Mouse (Mus musculus): Measurements from ENCODE around the gene Manbal.

Manbal gene

DNA sequence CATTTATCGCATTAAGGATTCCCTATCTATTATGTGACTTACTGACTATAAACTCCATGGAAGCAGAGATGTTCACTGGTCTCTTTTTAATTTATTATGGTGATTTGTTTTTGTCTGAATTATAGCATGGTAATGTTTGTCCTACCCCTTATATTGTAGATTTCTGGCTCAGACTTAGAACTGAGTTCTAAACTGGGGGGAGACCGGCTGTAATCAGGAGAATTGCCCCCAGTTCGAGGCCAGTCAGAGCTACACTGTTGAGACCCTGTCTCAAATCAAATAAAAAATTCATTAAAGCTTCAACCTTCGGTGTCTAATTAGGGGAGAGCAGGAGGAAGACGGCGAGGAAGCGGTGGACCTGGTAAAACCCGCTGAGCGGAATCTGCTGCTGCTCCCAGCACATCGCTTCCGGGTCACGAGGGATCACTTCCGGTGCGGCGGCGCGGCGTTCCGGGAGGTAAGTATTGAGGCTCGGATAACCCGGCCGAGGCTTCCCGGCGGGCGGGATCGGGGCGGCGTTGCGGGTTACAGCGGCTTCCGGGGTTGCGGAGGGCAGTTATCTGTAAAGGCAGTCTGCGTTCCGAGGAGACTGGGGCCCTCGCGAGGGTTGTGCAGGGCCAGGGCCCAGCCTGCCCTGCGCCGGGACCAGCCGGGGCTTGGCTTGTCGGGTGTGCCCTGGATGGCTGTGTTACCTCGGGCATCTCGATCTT is at the start of gene Manbal:
TSS of gene Manbal (plus strand) at position 411 of the 710 bp plus-strand sequence.
- peak; percentile 94 for DNase-seq (ENCODE audit: low spot score)

DNA sequence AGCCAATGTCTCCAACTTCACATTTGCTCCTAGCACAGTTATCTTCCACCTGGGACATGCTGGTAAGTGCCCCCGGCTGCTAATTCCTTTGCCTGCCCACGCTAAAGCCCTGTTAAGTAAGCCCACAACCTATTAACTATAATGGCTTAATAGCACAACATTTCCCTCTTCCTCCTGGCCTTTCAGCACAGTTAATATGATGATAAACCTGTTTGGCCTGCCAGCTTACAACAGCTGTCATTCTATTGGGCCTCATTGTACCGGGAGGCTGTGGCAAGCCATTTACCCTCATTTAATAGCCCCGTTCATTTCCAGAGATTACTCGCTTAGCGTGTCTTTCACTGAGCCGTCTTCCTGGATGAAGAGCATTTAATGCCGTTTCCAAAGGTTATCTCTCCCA is 47.3 kb upstream of the Manbal start:
- no peak for DNase-seq (ENCODE audit: low spot score)

DNA sequence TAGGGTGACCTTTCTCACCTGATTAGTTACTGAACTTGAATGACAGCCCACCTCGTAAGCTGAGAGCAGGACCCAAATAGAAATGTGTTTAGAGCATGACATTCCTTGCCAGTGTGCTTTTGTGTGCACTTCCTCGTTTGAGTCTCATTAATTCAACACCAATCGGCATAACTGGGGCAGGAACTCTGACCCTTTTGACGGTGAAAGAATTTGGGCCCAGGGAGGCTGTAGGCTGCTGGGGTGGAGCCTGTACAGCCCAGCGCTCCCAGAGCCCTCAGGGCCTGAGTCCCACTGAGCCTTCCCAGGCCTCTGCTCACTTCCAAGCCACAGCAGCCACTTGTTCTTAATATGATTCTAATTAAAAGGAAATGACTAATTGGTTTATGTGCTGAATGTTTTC is 46.5 kb upstream of the Manbal start:
- no peak for DNase-seq (ENCODE audit: low spot score)

DNA sequence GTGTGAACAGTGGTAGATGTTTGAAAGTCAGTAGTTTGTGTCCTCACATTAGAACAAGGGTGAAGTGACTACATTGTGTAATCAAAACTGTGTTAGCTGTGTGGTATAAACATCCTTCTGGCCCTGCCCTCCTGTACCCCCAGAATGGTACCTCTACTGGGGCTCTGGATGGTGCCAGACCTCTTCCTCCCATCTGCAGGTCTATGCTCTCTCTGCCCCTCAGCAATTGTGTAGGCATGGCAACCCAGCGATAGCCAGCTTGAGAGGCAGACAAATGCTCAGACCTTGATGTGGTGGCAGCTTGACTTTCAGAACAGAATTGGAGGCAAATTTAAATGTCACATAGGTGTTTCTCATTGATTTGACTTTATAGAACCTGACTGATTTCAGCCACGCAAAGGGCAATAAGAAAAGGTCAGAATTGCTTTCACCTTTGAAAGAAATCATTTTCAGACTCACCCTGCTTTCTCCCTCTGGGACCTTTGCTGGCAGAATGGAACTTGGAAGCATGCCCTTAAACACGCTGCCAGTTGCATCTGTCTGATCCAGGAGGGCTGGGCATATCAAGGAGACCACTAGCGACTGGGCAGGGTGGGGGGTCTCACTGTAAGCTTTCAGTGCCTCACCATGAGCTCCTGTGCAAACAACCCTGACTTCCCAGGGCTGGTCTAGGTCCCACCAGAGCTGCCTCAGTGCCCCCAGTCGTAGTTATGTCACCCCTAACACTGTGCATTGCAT is 45.2 kb upstream of the Manbal start:
- no peak for DNase-seq (ENCODE audit: low spot score)

DNA sequence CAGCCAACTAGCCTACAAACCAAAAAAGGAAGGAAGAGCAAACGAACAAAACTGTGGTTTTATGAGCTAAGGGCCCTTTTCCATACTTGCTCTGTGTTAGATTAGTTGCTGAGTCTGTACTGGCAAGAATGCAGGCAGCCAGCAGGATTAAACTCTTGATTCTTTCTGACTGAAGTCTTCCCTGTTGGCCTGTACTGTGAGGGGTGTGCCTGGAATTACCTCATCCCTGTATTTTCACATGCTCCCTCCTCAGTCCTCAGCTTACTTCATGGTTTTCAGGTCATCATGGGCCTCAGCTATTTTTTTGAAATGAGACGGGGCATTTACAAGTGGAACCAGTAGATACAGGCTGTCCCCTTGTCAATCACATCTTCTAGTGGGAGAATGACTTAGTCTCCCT is 42.2 kb upstream of the Manbal start:
- DNase-seq (ENCODE audit: low spot score): no peak

DNA sequence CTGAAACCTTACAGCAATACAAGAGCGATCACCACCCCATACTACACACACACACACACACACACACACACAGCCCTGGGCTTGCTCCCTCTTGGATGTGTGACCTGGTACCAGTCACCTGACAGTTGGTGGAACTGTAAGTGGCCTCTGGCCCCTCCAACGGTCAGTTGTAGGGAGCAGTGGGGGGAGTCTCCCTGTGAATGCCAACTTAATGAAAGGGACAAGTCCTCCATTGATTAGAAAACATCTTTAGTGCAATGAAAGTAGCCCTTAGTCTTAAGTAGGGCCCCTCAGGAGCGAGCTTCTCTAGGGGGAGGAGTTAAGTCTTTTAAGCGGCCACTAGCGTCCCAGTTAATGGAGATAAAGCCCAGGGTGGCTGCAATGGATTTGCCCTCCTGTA is 39.3 kb upstream of the Manbal start:
- no peak for DNase-seq (ENCODE audit: low spot score)

DNA sequence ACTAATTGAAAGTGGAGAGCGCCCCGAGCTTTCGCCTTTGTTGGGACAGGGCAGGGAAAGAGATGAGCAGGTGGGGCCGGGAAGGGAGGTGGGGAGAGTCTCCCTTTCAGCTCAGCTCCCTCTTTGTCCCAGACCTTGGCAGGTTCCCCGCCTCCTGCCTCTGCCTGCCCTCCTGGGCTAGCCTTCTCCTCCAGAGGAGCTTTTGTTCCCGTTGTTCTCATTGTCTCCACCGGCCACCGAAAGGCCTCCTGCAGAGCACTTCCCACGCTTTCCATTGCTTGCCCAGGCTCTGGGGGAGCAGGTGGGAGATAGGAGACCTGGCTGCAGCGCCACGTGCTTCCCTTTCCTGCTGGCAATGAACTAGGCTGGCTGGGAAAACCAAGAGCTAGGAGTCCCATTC is 38.8 kb upstream of the Manbal start:
- no peak for DNase-seq (ENCODE audit: low spot score)

DNA sequence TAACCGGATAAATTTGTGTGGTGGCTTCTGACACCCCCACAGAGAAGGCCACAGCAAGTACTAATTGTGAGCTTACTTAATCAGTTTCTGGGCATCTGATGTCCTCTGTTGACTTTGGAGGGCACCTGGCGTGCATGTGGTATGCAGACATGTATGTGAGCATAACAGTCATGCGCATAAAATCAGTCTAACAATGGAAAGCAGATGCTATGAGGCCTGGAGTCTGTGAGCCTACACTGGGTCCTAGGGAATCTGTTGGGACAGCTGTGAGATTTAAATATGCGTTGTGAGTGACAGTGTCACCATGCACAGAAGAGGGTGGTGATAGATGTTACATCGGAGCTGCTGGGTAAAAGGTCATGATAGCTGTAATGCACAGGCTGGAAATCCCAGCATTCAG is 35.3 kb upstream of the Manbal start:
- no peak for DNase-seq (ENCODE audit: low spot score)

DNA sequence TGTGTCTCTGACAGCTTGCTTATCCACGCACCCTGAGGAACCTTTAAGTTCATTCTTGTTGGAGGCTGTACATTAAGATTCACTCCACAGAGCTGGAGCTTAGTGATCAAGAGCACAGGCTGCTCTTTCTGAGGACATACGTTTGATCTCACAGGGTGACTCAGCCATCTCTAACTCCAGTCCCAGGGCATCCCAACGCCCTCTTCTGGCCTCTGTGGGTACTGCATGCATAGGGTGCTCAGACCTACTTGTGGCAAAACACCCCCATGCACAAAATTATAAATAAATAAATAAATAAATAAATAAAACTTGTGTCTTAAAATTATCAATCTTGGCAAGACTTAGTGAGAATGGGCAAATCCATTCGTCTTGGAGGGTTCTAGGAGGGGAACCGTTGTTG is 28.7 kb upstream of the Manbal start:
- DNase-seq (ENCODE audit: low spot score): peak; percentile 81

DNA sequence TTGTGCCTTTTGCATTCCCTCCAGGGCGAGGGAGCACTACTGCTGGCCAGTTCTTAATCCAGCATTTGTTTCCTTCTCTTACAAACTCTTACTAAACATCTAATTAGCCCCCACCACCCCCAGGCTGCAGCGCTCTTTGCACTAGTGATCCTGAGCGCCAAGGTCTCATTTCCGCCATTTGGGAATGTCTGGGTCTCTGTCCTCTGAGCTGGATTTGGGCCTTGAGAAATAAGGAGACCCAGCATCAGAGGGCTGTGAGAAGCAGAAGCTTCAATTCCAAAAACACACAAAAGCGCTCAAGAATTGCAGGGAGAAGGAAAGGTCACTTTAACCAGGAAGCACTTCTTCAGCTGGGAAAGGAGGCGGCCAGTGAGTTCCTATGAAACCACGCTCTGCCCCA is 27.9 kb upstream of the Manbal start:
- DNase-seq (ENCODE audit: low spot score): no peak

DNA sequence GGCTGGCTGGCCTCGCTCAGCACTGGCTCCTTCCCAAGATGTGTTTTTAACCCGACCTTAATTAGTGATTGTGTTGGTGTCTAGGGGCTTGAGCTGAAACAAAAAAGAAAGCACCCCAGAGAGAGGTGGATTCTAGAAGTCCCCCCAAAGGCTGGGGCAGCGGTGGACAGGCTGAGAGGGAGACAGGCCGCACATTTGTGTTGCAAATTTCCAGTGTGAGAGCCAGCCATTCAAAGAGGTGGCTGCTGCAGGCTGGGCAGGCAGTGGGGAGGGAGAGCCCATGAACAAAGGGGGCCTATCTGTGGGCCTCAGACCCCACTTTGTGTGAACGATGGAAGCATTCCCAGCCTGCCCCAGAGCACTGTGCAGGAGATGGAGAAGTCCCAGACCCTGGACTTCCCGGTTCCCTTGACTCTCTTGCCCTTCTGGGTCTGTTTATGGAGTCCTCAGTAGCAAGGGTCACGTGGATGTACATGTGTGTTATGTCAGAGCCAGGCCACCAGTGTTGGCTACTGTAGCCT is 27.1 kb upstream of the Manbal start:
- DNase-seq (ENCODE audit: low spot score): peak; percentile 74

DNA sequence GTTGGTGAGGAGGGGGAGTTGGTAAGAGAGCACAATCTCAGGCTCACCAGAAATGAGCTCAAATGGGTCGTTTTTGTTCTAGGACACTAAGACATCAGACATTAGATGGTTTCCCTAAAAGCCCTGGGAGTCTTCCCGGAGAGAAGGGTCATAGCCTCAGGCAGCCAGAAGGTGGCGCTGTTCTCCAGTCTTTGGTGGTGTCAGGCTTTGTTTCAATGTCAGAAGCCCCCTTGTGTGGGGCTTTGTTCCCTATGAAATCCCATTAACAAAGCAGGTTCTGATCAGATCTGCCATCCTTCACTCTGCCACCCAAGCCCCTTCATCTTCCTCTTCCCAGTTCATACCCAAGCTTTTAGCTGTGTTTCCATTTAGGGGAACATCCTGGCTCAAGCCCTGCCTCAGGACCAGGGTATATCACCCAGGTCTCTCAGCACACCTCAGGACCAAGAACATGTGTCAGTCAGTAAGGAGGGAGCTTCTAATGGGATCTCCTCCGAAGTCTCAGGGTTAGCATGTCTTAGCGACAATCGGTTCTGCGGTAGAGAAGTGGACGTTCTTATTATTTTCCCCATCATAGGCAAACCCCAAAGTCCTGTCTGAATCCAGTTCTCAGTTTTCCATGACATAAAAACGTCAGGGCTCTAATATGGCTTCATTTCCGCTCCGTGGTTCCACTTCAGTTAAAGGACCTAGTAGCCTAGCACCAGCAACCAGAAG is 25.7 kb upstream of the Manbal start:
- peak; percentile 82 for DNase-seq (ENCODE audit: low spot score)

DNA sequence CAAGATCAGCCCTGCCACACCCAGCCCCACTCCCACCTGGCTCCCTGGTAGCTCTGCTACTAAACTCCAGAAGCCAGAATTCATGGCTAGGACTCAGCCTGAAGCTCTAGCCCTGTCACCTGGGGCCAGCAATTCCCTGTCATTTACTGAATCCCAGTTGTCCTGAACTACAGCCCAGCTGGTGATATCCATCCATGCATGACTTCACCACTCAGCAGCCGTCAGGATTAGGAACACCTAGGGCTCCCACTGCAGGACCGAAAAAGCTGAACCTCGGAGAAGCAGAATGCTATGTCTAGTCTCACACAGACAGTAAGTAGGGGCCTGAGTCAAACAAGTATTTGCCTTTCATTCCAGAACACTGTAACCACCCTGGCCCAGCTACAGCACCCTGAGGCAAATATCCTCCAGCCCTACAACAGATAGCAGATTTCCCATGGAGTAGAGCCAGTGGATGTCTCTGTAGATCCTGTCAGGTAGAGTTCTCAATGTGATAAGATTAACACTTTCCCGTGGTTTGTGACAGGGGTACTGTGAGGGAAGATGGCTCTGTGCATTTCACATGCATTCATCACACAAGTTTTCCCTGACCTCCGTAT is 25.0 kb upstream of the Manbal start:
- no peak for DNase-seq (ENCODE audit: low spot score)

DNA sequence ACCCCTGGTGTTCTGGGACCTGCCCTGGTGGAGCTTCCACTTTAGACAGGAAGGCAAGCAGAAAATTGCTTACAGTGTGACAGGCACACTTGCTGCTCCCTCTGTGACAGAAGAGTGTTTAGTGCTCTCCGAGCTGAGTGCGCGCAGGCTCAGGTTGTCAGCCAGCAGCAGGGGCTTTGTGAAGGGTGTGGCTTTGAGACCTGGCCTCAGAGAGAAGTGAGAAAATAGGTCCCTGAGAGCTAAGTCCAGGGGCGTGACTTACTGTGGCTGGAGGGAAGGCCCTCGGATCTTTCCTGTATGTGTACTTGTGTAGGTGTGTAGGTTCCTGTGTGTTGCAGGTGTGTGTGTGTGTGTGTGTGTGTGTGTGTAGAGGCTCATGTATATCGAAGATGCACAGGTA is 24.1 kb upstream of the Manbal start:
- no peak for DNase-seq (ENCODE audit: low spot score)

DNA sequence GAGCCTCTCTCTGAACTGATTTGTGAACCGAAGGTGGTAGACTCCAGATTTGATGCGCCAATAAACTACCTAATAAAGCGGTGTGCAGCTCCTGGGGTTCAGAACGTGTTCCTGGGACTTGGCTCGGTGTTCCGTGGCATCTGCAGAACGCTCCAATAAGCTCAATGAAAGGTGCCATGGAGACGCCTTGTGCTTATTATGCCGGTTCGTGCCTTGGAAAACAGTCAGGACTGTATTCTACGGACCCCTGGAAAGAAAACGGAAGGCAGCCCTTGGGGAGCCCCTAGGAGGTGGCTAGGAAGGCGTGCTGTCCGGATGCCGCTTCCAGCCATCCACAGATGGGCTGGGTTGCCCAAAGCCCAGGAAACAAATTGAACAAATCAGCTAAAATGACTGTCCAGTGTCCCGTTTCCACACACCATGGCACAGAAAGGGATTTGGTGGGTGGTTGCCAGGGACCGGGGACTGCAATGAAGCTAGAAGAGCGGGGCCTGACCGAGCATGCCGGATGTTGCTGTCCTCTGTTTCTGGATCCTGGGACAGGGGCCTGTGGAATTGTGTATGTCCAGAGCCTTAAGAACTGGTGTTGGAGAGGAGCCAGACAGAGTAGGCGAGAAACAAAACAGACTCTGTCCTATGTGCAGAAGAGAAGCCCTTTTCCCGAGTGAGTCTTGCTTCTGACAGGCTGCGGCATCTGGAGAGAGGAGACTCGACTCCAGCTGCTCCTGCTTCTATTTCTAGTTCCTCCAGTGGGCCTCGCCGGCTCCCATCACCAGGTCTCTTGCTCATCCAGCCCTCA is 19.8 kb upstream of the Manbal start, which contains the start of gene Ghrh:
TSS of gene Ghrh (minus strand) at position 146 of the 799 bp plus-strand sequence.
- peak; percentile 61 for DNase-seq (ENCODE audit: low spot score)

DNA sequence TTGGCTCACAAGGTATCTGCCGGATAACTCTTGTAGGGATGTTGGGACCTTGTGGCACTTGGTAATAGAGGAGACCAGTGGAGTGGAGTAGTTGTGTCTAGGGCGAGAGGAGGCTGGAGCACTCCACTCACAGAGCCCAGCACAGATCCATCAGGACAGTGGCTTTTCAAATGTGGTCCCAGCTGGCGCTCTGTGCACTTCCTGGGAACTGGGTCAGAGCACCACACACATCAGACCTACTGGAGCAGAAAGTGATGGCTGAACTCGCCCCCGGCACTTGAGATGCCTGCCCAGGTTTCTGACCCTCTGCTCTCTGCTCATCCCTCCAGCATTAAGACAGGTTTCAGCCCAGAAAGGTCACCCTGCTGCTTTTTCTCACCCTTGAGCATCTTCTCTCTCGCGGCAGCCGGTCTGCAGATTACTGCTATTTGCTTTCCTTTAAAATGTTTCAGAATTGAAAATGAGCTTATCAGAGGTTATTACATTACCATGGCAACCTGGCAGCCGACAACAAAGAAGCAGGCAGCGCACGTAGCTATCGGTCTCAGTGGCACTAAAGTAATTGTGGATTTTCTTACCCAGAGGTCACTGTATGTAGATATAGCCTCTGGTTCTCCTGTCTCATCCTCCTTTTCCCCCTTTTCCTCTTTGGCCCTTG is 18.1 kb upstream of the Manbal start:
- no peak for DNase-seq (ENCODE audit: low spot score)

DNA sequence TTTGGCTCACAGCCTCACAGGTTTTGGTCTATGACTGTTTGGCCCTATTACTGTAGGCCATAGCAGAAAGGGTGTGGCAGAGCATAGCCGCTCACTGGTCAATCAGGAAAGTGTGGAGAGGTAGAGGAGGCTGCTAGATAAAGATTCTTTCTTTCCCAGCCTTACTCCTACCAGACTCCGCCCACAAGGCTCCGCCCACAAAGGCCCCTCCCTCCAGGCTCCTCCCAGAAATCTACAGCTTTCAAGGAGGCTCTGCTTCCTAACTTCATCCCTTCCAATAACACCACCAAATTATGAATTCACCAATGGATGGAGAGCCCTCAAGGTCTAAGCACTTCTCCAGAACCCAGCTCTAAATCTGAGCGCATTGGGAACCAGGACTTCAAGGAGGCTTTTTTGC is 14.2 kb upstream of the Manbal start:
- no peak for DNase-seq (ENCODE audit: low spot score)

DNA sequence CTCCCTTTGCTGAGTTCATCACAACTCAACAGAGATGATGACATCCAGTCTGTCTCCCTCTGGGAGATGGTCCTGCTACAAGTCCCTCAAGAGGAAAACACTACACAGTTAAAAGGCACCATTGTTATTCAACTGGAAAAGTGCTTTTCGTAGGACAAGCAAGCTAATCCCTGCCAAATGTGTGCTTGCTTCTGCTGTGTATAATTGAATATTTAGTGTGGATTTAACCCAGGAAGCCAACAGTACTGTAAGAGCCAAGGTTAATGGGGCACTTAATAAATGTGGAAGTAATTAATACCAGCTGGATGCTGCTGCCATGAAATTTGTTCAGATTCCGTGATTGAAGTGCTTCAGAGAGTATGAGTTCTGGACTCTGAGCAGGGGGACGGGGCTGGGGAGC is 13.3 kb upstream of the Manbal start:
- DNase-seq (ENCODE audit: low spot score): no peak

DNA sequence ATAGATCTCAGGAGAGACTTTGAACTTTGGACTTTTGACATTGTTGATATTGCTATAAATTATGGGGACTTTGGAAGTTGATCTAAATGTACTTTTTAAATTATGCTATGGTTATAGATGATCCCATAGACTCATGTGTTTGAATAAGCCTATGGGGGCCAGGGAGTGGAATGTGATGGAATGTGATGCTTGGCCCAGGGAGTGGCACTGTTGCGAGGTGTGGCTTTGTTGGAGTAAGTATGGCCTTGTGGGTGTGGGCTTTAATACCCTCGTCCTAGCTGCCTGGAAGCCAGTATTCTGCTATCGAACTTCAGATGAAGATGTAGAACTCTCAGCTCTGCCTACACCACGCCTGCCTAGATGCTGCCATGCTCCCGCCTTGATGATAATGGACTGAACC is 7.4 kb upstream of the Manbal start:
- no peak for DNase-seq (ENCODE audit: low spot score)

DNA sequence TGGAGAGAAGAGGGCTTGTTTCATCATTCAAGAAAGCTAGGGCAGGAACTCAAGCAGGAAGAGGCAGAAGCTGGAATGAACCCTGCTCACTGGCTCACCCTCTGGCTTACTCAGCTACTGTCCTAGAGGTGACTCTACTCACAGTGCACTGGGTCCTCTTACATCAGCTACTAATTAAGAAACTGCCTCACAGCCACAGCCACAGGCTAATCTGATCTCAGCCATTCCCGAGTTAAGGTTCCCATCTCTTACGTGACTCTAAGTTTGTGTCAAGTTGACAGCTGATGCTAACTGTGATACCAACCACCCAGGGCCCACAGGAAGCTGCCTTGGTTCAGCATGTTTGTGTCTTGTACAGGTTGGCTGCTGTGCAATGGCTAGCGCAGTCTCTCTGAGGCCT is 4.4 kb upstream of the Manbal start:
- DNase-seq (ENCODE audit: low spot score): no peak

DNA sequence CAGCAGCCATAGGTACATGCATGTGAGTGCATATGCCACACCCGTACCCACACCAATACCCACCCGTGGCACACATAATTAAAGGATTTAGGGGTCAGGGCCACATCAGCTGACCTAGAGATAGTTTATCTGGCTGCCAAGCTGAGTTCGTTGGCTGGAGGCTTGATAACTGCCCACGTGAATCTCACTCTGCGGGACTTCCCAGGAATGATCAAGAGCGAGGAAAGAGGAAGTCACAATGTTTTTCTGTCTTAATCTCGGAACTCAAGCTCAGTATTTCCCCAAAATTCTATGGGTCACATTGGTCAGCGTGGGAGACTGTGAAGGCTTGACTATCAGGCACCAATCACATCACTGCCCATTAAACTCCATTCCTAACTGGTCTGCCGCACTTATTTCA is 632 bp upstream of the Manbal start:
- peak; percentile 26 for DNase-seq (ENCODE audit: low spot score)

All from layer of hippocampus, adult 11-12 months (tissue).